Mouse (Mus musculus) CH12.LX (cell line): ENCODE measurements around the gene Zfp383. TPM values are rescaled to one million over a fixed set of nuclear protein-coding genes. Genes with fewer than 3 reads are reported as not detected.

Experiments
- DNase-seq: peaks from one replicate; pipeline ENCODE4 v3.0.0-alpha.2; 2013; ENCODE audit errors: extremely low read depth
- H3K27ac ChIP-seq: 2 replicates; pipeline ENCODE4 v1.5.1; 2012; ENCODE audit warnings: low read depth, mild to moderate bottlenecking, control low read depth, moderate library complexity; ENCODE audit not compliant: insufficient read depth
- H3K27me3 ChIP-seq: replicated peaks from 2 replicates; pipeline ENCODE3; 2012; ENCODE audit warnings: inconsistent platforms
- H3K36me3 ChIP-seq, 2 experiments: replicated peaks in 1 of 2; 2 replicates each; pipeline versions ENCODE3 to v1.6.1; 2012; ENCODE audit warnings: inconsistent platforms in 1 of 2, low read length in 1 of 2, mild to moderate bottlenecking in 1 of 2, mixed read lengths in 1 of 2, moderate library complexity in 1 of 2; ENCODE audit not compliant: control insufficient read depth in 1 of 2, insufficient read depth in 1 of 2
- H3K4me1 ChIP-seq, 2 experiments: 2 replicates each; pipeline ENCODE4 v1.6.1; 2012; ENCODE audit warnings: inconsistent platforms in 1 of 2, moderate library complexity in 1 of 2; ENCODE audit not compliant: insufficient read depth in 2 of 2, control insufficient read depth in 1 of 2
- H3K4me2 ChIP-seq: 2 replicates; pipeline ENCODE4 v1.6.1; 2012; ENCODE audit warnings: low read depth, mild to moderate bottlenecking, control low read depth; ENCODE audit not compliant: poor library complexity, insufficient read depth, severe bottlenecking
- H3K4me3 ChIP-seq, 3 experiments: fragments of 150-350 bp in 1 of 3; sonication (generic) in 1 of 3; replicated peaks in 1 of 3; 2 replicates each; pipeline versions ENCODE3 to v1.5.1; 2011 to 2012; ENCODE audit warnings: low read depth in 2 of 3, low read length in 2 of 3, mild to moderate bottlenecking in 2 of 3, moderate library complexity in 2 of 3, control low read depth in 1 of 3, improper control_type of control experiment in 1 of 3, inconsistent platforms in 1 of 3, mixed read lengths in 1 of 3; ENCODE audit not compliant: poor library complexity in 1 of 3
- H3K79me2 ChIP-seq: replicated peaks from 2 replicates; pipeline ENCODE4 v1.6.1; 2012; ENCODE audit warnings: mild to moderate bottlenecking, moderate library complexity; ENCODE audit not compliant: control insufficient read depth, poor library complexity, insufficient read depth, severe bottlenecking; ENCODE audit errors: extremely low read depth
- H3K9ac ChIP-seq: 2 replicates; pipeline ENCODE4 v1.6.1; 2012; ENCODE audit warnings: low read depth, mild to moderate bottlenecking, control low read depth, moderate library complexity; ENCODE audit not compliant: insufficient read depth
- H3K9me3 ChIP-seq: replicated peaks from 2 replicates; pipeline ENCODE3; 2012; ENCODE audit warnings: low read length, inconsistent platforms, mixed read lengths
- BHLHE40 ChIP-seq: IDR thresholded peaks from 2 replicates; pipeline ENCODE4 v1.6.1; 2011; ENCODE audit warnings: mild to moderate bottlenecking, low read depth, low read length, improper control_type of control experiment
- CTCF ChIP-seq, 2 experiments: IDR thresholded peaks in 1 of 2; conservative IDR thresholded peaks in 1 of 2; 2 replicates each; pipeline ENCODE4 v1.5.1; 2011 to 2012; ENCODE audit warnings: low read depth in 2 of 2, low read length in 2 of 2, improper control_type of control experiment in 1 of 2, inconsistent platforms in 1 of 2, mild to moderate bottlenecking in 1 of 2, moderate library complexity in 1 of 2
- ELF1 ChIP-seq: IDR thresholded peaks from 2 replicates; pipeline ENCODE4 v1.6.1; 2014; ENCODE audit warnings: low read depth, mild to moderate bottlenecking, inconsistent platforms, low read length, improper control_type of control experiment
- EP300 ChIP-seq: IDR thresholded peaks from 2 replicates; pipeline ENCODE4 v1.6.1; 2011; ENCODE audit warnings: low read length, improper control_type of control experiment
- ETS1 ChIP-seq: conservative IDR thresholded peaks from 2 replicates; pipeline ENCODE4 v1.6.1; 2012; ENCODE audit warnings: low read depth, mild to moderate bottlenecking, inconsistent platforms, low read length, improper control_type of control experiment, moderate library complexity
- GABPA ChIP-seq: IDR thresholded peaks from 2 replicates; pipeline ENCODE4 v1.6.1; 2012; ENCODE audit warnings: low read depth, low read length, improper control_type of control experiment, inconsistent platforms; ENCODE audit not compliant: insufficient replicate concordance
- HCFC1 ChIP-seq: IDR thresholded peaks from 2 replicates; pipeline ENCODE4 v1.6.1; 2012; ENCODE audit warnings: low read depth, mild to moderate bottlenecking, inconsistent platforms, low read length, improper control_type of control experiment
- JUN ChIP-seq: IDR thresholded peaks from 2 replicates; pipeline ENCODE4 v1.6.1; 2011; ENCODE audit warnings: low read depth, mild to moderate bottlenecking, low read length, improper control_type of control experiment, moderate library complexity; ENCODE audit not compliant: insufficient read depth
- JUND ChIP-seq: conservative IDR thresholded peaks from 2 replicates; pipeline ENCODE4 v1.6.1; 2011; ENCODE audit warnings: low read depth, low read length, improper control_type of control experiment
- MAFK ChIP-seq: IDR thresholded peaks from 2 replicates; pipeline ENCODE4 v1.6.1; 2011; ENCODE audit warnings: low read length, improper control_type of control experiment; ENCODE audit not compliant: insufficient replicate concordance
- MAX ChIP-seq: IDR thresholded peaks from 2 replicates; pipeline ENCODE4 v1.6.1; 2011; ENCODE audit warnings: low read length, improper control_type of control experiment
- MXI1 ChIP-seq: IDR thresholded peaks from 2 replicates; pipeline ENCODE4 v1.6.1; 2011; ENCODE audit warnings: mild to moderate bottlenecking, low read depth, low read length, improper control_type of control experiment
- MYC ChIP-seq: IDR thresholded peaks from 2 replicates; pipeline ENCODE4 v1.6.1; 2011; ENCODE audit warnings: low read depth, mild to moderate bottlenecking, improper control_type of control experiment, low read length
- PAX5 ChIP-seq: IDR thresholded peaks from 2 replicates; pipeline ENCODE4 v1.6.1; 2012; ENCODE audit warnings: low read length, inconsistent platforms, mixed read lengths
- POLR2A ChIP-seq: IDR thresholded peaks from 2 replicates; pipeline ENCODE4 v1.6.1; 2011; ENCODE audit warnings: low read depth, mild to moderate bottlenecking, improper control_type of control experiment, low read length
- RAD21 ChIP-seq: IDR thresholded peaks from 2 replicates; pipeline ENCODE4 v1.6.1; 2011; ENCODE audit warnings: low read depth, mild to moderate bottlenecking, low read length, improper control_type of control experiment, moderate library complexity
- RCOR1 ChIP-seq: conservative IDR thresholded peaks from 2 replicates; pipeline ENCODE4 v1.6.1; 2012; ENCODE audit warnings: low read depth, mild to moderate bottlenecking, inconsistent platforms, low read length, improper control_type of control experiment
- SIN3A ChIP-seq: IDR thresholded peaks from 2 replicates; pipeline ENCODE4 v1.6.1; 2012; ENCODE audit warnings: low read length, improper control_type of control experiment, inconsistent platforms
- TBP ChIP-seq: conservative IDR thresholded peaks from 2 replicates; pipeline ENCODE4 v1.6.1; 2011; ENCODE audit warnings: low read depth, low read length, improper control_type of control experiment
- ZKSCAN1 ChIP-seq: IDR thresholded peaks from 2 replicates; pipeline ENCODE4 v1.6.1; 2012; ENCODE audit warnings: low read depth, inconsistent platforms, low read length, improper control_type of control experiment, borderline replicate concordance
- ZNF384 ChIP-seq: IDR thresholded peaks from 2 replicates; pipeline ENCODE4 v1.6.1; 2012; ENCODE audit warnings: low read depth, low read length, improper control_type of control experiment, inconsistent platforms
- dilution Hi-C: fragments of 300-500 bp; cut with MboI; formaldehyde crosslinking; loops from 2 replicates; pipeline ENCODE4 v1.14.3; 2020; ENCODE audit warnings: low sequenced_read_pairs; ENCODE audit not compliant: extremely low pct_unique_long_range_greater_than_20kb, extremely low pct_ligation_motif_present
- in situ Hi-C: fragments of 300-500 bp; cut with MboI; formaldehyde crosslinking; loops from 3 replicates; pipeline ENCODE4 v1.14.3; 2019; ENCODE audit warnings: low sequenced_read_pairs, low pct_ligation_motif_present, low pct_unique_long_range_greater_than_20kb, mixed read lengths
- polyA plus RNA-seq: library from polyadenylated mRNA; unstranded; fragments of >175 nt; gene quantifications from 2 replicates; pipeline ENCODE4 v1.2.1, GENCODE M21; 2012; ENCODE audit warnings: low read depth; ENCODE audit not compliant: insufficient read length
- total RNA-seq, 2 experiments: library from RNA; depleted of rRNA; stranded (reverse); fragments of 300-350 nt in 1 of 2; fragments of >200 nt in 1 of 2; gene quantifications; 2 replicates each; pipeline ENCODE4 v1.2.3; 2012 to 2014

Gene Zfp383
- total and polyA plus RNA-seq, 3 experiments: 2.7 to 3.9 (median 3.5) TPM

GRCm38 (mm10) chr7:29921439-29922093 lies 13.5 kb downstream of the Zfp383 start:
- peak overlapping the region; percentile 7; the same call in 1 of the 2 replicates for H3K4me2 ChIP-seq
- no peaks in the 10 kb centered on the region for H3K27me3 ChIP-seq
- H3K27ac ChIP-seq: no peak overlapping the region
- H3K9me3 ChIP-seq: peaks cover 5% of the 10 kb centered on the region
- dilution Hi-C loops (no loop called here), in situ Hi-C loops (no loop called here)
- no peak overlapping the region for H3K9ac ChIP-seq
- H3K36me3 ChIP-seq: peaks cover 0 to 30% of the 10 kb centered on the region in 2 experiments
- H3K4me1 ChIP-seq: peaks cover 0 to 18% of the 10 kb centered on the region in 2 experiments; a peak in 2 of 4 replicates
- peak; percentile 10; the same call in 1 of the 2 replicates for TF ChIP-seq HCFC1
- TF ChIP-seq TBP: peak; percentile 67; the same call in 1 of the 2 replicates
- no peak for TF ChIP-seq BHLHE40
- no peak for TF ChIP-seq PAX5
- peak; percentile 90 for TF ChIP-seq MXI1
- TF ChIP-seq JUN: peak; percentile 53; the same call in 1 of the 2 replicates
- TF ChIP-seq MYC: 0 out of 2 replicates have a peak, but pooled peaks have one; percentile 20
- TF ChIP-seq POLR2A: peak; percentile 49; the same call in 1 of the 2 replicates
- no peak for TF ChIP-seq RAD21
- no peak for TF ChIP-seq EP300
- TF ChIP-seq ZNF384: no peak
- peak; percentile 77 for TF ChIP-seq SIN3A
- TF ChIP-seq MAX: 0 out of 2 replicates have a peak, but pooled peaks have one; percentile 12
- peak; percentile 55 for TF ChIP-seq JUND
- TF ChIP-seq ELF1: peak; percentile 27; the same call in 1 of the 2 replicates
- peak; percentile 41 for TF ChIP-seq ETS1
- no peak for TF ChIP-seq MAFK
- TF ChIP-seq ZKSCAN1: no peak
- no peak for TF ChIP-seq GABPA
- H3K79me2 ChIP-seq: no peaks in the 10 kb centered on the region
- peak overlapping the region; percentile 2 to 47 (median 21) for H3K4me3 ChIP-seq
- peak; percentile 88 for DNase-seq

DNA sequence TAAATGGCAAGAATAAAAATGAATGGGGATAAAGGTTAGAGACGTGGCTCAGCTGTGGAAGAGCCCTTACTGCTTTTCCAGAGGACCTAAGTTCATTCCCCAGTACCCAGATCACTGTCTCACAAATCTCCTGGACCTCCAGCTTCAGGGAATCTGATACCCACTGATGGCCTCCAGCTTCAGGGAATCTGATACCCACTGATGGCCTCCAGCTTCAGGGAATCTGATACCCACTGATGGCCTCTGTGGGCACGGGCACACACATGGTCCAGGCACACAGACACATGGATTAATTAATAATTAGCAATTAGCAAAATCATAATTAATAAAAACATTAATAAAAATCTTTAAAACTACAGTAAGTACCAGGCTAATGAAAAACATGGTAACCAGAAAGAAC lies 14.8 kb downstream of the Zfp383 start:
- H3K36me3 ChIP-seq: peaks cover 0 to 19% of the 10 kb centered on the region in 2 experiments
- no peak overlapping the region for H3K4me3 ChIP-seq
- no peak for DNase-seq
- H3K4me2 ChIP-seq: no peak overlapping the region
- no peak overlapping the region for H3K27ac ChIP-seq
- H3K9me3 ChIP-seq: peaks cover 5% of the 10 kb centered on the region
- H3K79me2 ChIP-seq: no peaks in the 10 kb centered on the region
- H3K4me1 ChIP-seq: peaks cover 0 to 18% of the 10 kb centered on the region in 2 experiments; a peak in 2 of 4 replicates
- dilution Hi-C loops: no loop called here
- no peaks in the 10 kb centered on the region for H3K27me3 ChIP-seq
- H3K9ac ChIP-seq: no peak overlapping the region
- in situ Hi-C loops: no loop called here
- no peak for TF ChIP-seq ZNF384
- TF ChIP-seq RCOR1: no peak
- TF ChIP-seq CTCF (conservative IDR thresholded peaks at IDR 0.05 in 1 of 2, IDR thresholded peaks at IDR 0.05 in 1 of 2; ENCODE audit: low read depth in 2 of 2, low read length in 2 of 2): no peak
